Mouse (Mus musculus): ENCODE data around the gene Kcnj12. TPM values are rescaled to one million over a fixed set of nuclear protein-coding genes. Genes with fewer than 3 reads are reported as not detected.

Kcnj12 gene
- polyA plus RNA-seq, 1 experiment from 2014 or later, result 1.1 TPM

DNA sequence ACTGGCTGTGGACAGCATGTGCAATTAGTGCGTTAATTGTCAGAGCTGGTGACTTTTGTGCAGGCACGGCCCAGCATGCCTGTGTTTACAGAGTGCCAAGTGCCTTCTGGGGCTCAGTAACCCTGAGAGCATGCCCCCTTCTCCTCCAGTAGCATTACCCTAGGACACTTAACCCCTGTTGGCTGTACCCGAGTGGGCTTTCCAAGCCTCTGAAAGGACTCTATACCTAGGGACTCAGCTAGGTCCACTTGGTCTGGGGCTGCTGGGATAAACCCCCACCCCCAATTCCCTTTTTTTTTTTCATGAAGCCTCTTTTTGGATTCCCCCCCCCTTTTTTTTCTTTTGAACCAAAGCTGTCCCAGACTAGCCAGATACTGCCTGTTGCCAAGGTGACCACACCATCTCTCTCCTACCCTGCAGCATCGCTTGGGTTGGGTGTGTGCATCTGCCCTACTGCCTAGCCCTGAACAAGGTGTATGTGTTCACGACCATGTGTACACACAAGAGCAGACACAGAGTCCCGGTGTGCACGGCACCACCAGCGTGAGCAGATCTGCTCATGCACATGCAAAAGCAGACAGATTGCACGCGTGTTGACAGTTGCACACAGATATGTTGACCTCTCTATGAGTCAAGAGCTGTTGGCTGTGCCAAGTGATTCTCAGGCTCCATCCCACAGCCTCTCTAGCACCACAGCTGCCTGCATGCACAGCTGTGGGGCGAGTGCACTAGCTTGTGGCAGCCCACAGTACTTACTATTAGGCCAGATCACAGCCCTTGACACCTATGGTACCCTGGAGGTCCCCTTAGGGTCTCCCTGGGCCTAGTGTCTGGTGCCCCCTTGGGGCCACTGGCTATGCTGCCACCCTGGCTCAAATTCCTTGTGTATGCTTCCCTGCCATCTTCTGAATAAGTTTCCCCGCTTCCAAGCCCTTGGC lies 21.0 kb downstream of the Kcnj12 start:
- ATAC-seq, result 0 out of 2 replicates have a peak, but pooled peaks have one; percentile 22
- WGBS, result 65% methylated on average over 12 of the region's 12 CpGs
- H3K9ac ChIP-seq (ENCODE audit: low read depth, low read length), result no peak overlapping the region

DNA sequence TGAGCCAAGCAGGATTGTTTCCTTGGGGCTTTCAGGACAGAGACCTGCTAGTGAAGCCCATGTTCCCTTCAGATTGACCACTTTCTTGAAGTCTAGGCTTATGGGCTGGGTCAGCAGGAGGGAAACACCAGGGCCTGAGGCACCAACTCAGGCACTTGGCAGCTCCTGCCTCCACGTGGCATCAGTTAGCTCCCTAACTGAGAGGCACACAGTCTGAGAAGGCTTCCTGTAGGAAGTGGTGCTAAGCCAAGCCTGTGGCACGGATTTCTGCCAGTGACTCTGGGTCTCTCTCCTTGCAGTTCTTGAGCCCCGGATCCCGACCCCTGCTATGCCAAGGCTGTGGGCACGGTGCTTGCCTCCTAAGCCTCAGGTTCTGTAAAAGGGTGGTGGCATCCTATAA lies 22.4 kb downstream of the Kcnj12 start:
- H3K9me3 ChIP-seq (ENCODE audit: control insufficient read depth, low read length), result no peaks in the 10 kb centered on the region
- ATAC-seq, result no peak
- H3K4me3 ChIP-seq (ENCODE audit: low read length), result no peak overlapping the region
- H3K9ac ChIP-seq (ENCODE audit: low read depth, low read length), result no peak overlapping the region
- peaks cover 12% of the 10 kb centered on the region for H3K4me1 ChIP-seq (ENCODE audit: control insufficient read depth, insufficient read depth, low read length)
- no peaks in the 10 kb centered on the region for H3K36me3 ChIP-seq (ENCODE audit: control insufficient read depth, insufficient read depth, low read length)
- WGBS, result 82% methylated on average over 5 of the region's 5 CpGs
- no peak overlapping the region for H3K27ac ChIP-seq (ENCODE audit: low read length)
- H3K4me2 ChIP-seq (ENCODE audit: low read depth, low read length), result no peak overlapping the region
- H3K27me3 ChIP-seq (replicated peaks; ENCODE audit: control insufficient read depth, insufficient read depth, low read length), result no peaks in the 10 kb centered on the region

More for the DNA sequence above, 21.0 kb downstream of the Kcnj12 start:
- no peak overlapping the region for H3K27ac ChIP-seq (ENCODE audit: low read length)
- 0 out of 2 replicates have a peak overlapping the region, but pooled peaks have one; percentile 20 for H3K4me2 ChIP-seq (ENCODE audit: low read depth, low read length)
- no peaks in the 10 kb centered on the region for H3K36me3 ChIP-seq (ENCODE audit: control insufficient read depth, insufficient read depth, low read length)
- H3K9me3 ChIP-seq (ENCODE audit: control insufficient read depth, low read length), result no peaks in the 10 kb centered on the region
- no peak overlapping the region for H3K4me3 ChIP-seq (ENCODE audit: low read length)
- H3K4me1 ChIP-seq (ENCODE audit: control insufficient read depth, insufficient read depth, low read length), result peaks cover 12% of the 10 kb centered on the region
- no peaks in the 10 kb centered on the region for H3K27me3 ChIP-seq (replicated peaks; ENCODE audit: control insufficient read depth, insufficient read depth, low read length)

DNA sequence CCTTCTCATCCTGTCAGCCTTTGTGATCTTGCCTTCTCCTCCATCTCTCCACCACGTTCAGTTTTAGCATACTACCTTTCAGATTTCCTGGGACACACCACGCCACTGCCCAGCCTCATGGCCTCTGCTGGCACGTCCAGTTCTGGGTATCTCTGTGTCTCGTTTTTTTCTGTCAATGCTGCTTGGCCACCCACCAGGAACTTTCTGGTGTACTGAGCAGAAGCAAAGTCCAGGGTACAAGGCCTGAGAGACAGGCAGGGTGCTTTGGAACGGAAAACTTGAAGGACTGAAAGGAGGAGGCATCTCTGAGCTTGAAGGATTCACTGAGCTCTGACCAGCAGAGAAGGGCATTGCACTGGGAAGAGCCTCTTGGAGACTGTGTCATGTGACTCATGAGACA lies 25.1 kb downstream of the Kcnj12 start:
- no peak for ATAC-seq

DNA sequence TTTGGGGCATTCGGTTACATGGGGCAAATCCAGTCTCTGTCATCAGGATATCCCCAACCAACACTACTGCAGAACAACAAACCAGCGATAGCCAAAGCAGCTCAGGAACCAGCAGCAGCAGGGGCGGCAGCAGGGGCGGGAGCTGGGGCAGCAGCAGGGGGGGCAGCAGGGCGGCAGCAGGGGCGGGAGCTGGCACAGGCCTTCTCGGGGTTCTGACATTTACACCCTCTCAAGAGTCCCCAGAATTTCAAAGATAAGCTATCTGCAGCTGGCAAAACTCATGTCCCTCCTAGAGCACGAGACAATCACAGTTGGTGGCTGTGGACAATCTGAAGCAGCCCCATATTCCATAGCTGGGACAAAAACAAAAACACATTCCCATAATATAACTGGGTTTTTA lies 28.8 kb downstream of the Kcnj12 start:
- no peak for ATAC-seq
- H3K4me1 ChIP-seq (ENCODE audit: control insufficient read depth, insufficient read depth, low read length), result no peaks in the 10 kb centered on the region
- H3K27ac ChIP-seq (ENCODE audit: low read length), result no peak overlapping the region
- no peak overlapping the region for H3K4me3 ChIP-seq (ENCODE audit: low read length)
- H3K27me3 ChIP-seq (replicated peaks; ENCODE audit: control insufficient read depth, insufficient read depth, low read length), result no peaks in the 10 kb centered on the region
- no peak overlapping the region for H3K4me2 ChIP-seq (ENCODE audit: low read depth, low read length)
- H3K9ac ChIP-seq (ENCODE audit: low read depth, low read length), result no peak overlapping the region
- 36% methylated on average over 8 of the region's 8 CpGs for whole genome bisulfite sequencing
- no peaks in the 10 kb centered on the region for H3K9me3 ChIP-seq (ENCODE audit: control insufficient read depth, low read length)
- no peaks in the 10 kb centered on the region for H3K36me3 ChIP-seq (ENCODE audit: control insufficient read depth, insufficient read depth, low read length)

More for the DNA sequence above, 25.1 kb downstream of the Kcnj12 start:
- H3K27me3 ChIP-seq (replicated peaks; ENCODE audit: control insufficient read depth, insufficient read depth, low read length), result no peaks in the 10 kb centered on the region
- H3K9me3 ChIP-seq (ENCODE audit: control insufficient read depth, low read length), result no peaks in the 10 kb centered on the region
- H3K27ac ChIP-seq (ENCODE audit: low read length), result no peak overlapping the region
- H3K4me3 ChIP-seq (ENCODE audit: low read length), result no peak overlapping the region
- H3K9ac ChIP-seq (ENCODE audit: low read depth, low read length), result no peak overlapping the region
- H3K4me1 ChIP-seq (ENCODE audit: control insufficient read depth, insufficient read depth, low read length), result peaks cover 9% of the 10 kb centered on the region
- 76% methylated on average over 5 of the region's 5 CpGs for WGBS
- H3K4me2 ChIP-seq (ENCODE audit: low read depth, low read length), result no peak overlapping the region
- H3K36me3 ChIP-seq (ENCODE audit: control insufficient read depth, insufficient read depth, low read length), result no peaks in the 10 kb centered on the region

DNA sequence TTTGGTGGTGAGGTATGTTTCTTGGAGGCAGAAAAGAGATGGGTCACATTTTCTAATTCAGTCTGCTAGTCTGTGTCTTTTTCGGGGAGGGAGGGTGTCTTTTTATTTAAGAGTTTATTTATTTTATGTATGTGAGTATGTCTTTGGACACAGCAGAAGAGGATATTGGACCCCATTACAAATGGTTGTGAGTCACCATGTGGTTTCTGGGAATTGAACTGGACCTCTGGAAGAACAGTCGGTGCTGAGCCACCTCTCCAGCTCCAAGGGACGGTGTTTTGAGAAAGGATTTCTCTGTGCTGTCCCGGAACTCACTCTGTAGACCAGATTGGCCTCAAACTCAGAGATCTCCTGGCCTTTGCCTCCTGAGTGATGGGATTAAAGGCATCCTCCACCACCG lies 34.5 kb downstream of the Kcnj12 start:
- Histone ChIP-seq H3K9ac (ENCODE audit: low read depth, low read length) (no peak overlapping the region), H3K4me1 (ENCODE audit: control insufficient read depth, insufficient read depth, low read length) (no peaks in the 10 kb centered on the region)

DNA sequence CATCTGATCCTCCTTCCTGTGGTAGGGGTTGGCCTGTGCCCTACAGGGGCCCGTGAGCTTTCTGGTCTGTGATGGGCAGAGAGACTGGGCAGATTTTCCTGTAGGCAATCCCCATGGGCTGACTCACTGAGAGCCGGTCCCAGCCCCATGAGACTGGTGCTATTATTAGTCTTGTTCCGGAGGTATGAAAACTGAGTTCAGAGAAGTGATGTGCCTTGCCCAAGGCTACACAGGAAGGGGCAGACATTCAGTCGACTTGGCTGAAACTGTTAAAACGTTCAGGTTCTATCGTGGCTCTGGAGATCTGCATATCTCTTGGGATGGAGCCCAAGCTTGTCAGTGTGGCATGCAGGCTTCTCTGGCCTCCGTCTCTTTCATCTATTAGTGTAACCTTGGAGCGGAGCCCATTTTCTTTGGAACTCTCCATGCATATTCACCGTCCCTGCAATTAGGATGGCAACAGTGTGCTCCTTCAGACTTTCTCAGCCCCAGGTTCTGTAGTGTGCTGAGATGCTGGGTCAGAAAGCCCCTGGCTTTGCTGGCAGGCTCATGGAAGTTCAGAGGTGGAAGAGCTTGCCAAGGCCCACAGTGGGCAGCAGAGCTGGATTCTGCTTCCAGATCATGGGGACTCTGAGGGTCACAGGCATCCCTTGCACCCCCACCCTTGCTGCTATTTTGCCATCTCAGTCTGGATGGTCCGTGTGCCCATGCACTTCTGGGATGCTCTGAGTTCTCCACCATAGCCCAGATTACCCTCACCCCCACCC lies 37.5 kb downstream of the Kcnj12 start:
- no peaks in the 10 kb centered on the region for H3K9me3 ChIP-seq (ENCODE audit: control insufficient read depth, low read length)
- H3K36me3 ChIP-seq (ENCODE audit: control insufficient read depth, insufficient read depth, low read length), result no peaks in the 10 kb centered on the region
- no peak overlapping the region for H3K4me3 ChIP-seq (ENCODE audit: low read length)
- no peak overlapping the region for H3K27ac ChIP-seq (ENCODE audit: low read length)
- no peak overlapping the region for H3K9ac ChIP-seq (ENCODE audit: low read depth, low read length)
- H3K4me1 ChIP-seq (ENCODE audit: control insufficient read depth, insufficient read depth, low read length), result no peaks in the 10 kb centered on the region
- 61% methylated on average over 10 of the region's 10 CpGs for WGBS
- no peak overlapping the region for H3K4me2 ChIP-seq (ENCODE audit: low read depth, low read length)
- no peak for ATAC-seq
- H3K27me3 ChIP-seq (replicated peaks; ENCODE audit: control insufficient read depth, insufficient read depth, low read length), result no peaks in the 10 kb centered on the region

More for the DNA sequence above, 34.5 kb downstream of the Kcnj12 start:
- Histone ChIP-seq H3K27ac (ENCODE audit: low read length) (no peak overlapping the region), H3K4me2 (ENCODE audit: low read depth, low read length) (no peak overlapping the region), H3K4me3 (ENCODE audit: low read length) (no peak overlapping the region), H3K27me3 (replicated peaks; ENCODE audit: control insufficient read depth, insufficient read depth, low read length) (no peaks in the 10 kb centered on the region), H3K9me3 (ENCODE audit: control insufficient read depth, low read length) (no peaks in the 10 kb centered on the region), H3K36me3 (ENCODE audit: control insufficient read depth, insufficient read depth, low read length) (no peaks in the 10 kb centered on the region)
- ATAC-seq, result no peak
- 66% methylated on average over 5 of the region's 5 CpGs for WGBS

DNA sequence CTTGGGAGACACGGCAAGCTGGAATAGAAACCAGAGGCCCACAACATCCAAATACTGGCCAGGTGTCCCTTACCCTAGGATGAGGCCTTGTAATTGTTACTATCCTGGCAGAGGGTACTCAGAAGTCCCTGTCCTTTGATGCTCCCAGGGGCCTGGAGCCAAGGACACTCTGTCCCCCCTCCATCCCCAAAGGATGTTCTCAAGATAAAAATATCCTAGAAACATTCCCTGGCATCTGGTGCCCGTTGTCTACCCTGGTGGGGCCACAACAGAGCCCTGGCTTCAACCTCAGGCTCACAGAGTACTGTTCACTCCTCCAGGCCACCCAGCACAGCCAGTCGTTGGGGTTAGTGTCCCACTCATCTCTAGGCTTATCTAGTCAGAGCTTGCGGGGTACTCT lies 38.3 kb downstream of the Kcnj12 start:
- Histone ChIP-seq H3K4me1 (ENCODE audit: control insufficient read depth, insufficient read depth, low read length) (no peaks in the 10 kb centered on the region), H3K4me2 (ENCODE audit: low read depth, low read length) (no peak overlapping the region), H3K36me3 (ENCODE audit: control insufficient read depth, insufficient read depth, low read length) (no peaks in the 10 kb centered on the region), H3K27ac (ENCODE audit: low read length) (no peak overlapping the region), H3K4me3 (ENCODE audit: low read length) (no peak overlapping the region), H3K9me3 (ENCODE audit: control insufficient read depth, low read length) (no peaks in the 10 kb centered on the region), H3K27me3 (replicated peaks; ENCODE audit: control insufficient read depth, insufficient read depth, low read length) (no peaks in the 10 kb centered on the region), H3K9ac (ENCODE audit: low read depth, low read length) (no peak overlapping the region)
- ATAC-seq, result no peak
- 82% methylated on average over 4 of the region's 4 CpGs for WGBS

DNA sequence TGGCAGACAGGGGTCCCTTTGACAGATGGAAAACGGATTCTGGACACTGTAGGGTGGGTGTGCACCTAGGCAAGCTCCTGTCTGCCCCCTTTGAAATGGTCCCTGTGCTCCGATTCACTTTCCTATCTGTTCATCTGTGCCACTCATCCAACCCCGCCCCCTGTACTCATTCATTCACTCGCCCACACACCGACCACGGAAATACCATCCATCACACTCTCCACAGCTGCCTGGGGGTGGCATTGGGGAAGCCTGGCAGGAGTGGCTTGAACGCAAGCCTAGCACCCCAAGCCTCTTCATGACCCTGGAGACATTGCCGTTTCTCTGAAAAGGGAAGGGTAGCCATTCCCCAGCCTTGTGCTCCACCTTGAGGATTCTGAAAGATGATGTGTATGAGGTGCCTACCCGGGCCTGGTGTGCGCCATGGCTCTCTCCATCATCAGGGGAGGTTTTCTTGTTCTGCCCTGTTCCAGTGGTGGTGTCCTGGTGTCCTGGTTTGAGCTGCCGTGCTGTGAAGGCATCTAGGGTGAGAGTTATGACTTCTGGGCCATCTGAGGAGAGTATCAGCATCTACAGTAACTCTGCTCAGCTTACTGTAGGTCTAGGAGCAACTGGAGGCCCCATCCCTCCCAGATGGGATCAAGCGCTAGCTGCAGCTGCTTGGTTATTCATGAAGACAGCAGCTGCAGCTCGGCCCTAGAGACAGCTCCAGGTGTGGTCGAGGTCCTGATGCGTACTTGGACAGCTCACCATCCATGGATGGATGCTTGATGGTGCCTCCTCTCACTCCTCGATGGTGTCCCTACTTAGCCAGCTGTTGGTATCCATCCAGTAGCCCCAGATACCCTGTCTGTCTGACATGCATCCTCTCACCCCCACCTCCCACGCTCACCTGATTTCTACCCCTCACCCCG lies 40.4 kb downstream of the Kcnj12 start:
- no peak for ATAC-seq
- no peaks in the 10 kb centered on the region for H3K9me3 ChIP-seq (ENCODE audit: control insufficient read depth, low read length)
- H3K27ac ChIP-seq (ENCODE audit: low read length), result no peak overlapping the region
- H3K27me3 ChIP-seq (replicated peaks; ENCODE audit: control insufficient read depth, insufficient read depth, low read length), result no peaks in the 10 kb centered on the region
- WGBS, result 79% methylated on average over 18 of the region's 18 CpGs
- H3K4me2 ChIP-seq (ENCODE audit: low read depth, low read length), result no peak overlapping the region
- H3K4me1 ChIP-seq (ENCODE audit: control insufficient read depth, insufficient read depth, low read length), result no peaks in the 10 kb centered on the region
- H3K9ac ChIP-seq (ENCODE audit: low read depth, low read length), result no peak overlapping the region
- no peak overlapping the region for H3K4me3 ChIP-seq (ENCODE audit: low read length)
- no peaks in the 10 kb centered on the region for H3K36me3 ChIP-seq (ENCODE audit: control insufficient read depth, insufficient read depth, low read length)

DNA sequence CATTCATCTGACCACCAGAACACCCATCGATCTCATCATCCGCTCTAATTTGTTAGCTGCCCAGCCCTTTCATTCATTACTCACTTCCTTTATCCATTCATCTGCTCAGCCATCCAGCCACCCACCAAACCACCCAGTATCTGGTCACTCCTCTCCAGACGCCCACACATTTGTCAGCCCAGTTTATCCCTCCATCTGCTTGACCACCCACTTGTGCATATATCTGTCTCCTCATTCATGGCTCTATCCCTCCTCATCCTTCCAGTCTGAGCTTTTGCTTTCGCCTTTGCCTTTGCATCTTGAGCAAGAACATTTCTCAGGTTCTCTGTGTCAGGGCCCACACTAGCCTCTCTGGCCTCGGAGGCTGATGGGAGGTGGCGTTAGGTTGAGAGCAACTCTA lies 41.1 kb downstream of the Kcnj12 start:
- no peaks in the 10 kb centered on the region for H3K9me3 ChIP-seq (ENCODE audit: control insufficient read depth, low read length)
- H3K27ac ChIP-seq (ENCODE audit: low read length), result no peak overlapping the region
- H3K27me3 ChIP-seq (replicated peaks; ENCODE audit: control insufficient read depth, insufficient read depth, low read length), result no peaks in the 10 kb centered on the region
- H3K4me2 ChIP-seq (ENCODE audit: low read depth, low read length), result no peak overlapping the region
- H3K4me1 ChIP-seq (ENCODE audit: control insufficient read depth, insufficient read depth, low read length), result no peaks in the 10 kb centered on the region
- no peak overlapping the region for H3K9ac ChIP-seq (ENCODE audit: low read depth, low read length)
- H3K4me3 ChIP-seq (ENCODE audit: low read length), result no peak overlapping the region
- H3K36me3 ChIP-seq (ENCODE audit: control insufficient read depth, insufficient read depth, low read length), result no peaks in the 10 kb centered on the region
- 84% methylated on average over 6 of the region's 6 CpGs for WGBS
- no peak for ATAC-seq

Data from intestine, embryonic 16.5 days (tissue).